Mouse (Mus musculus): ENCODE measurements around the gene Ppp2ca.
"Not testable (repeated sequence)": the region's sequence is repeated elsewhere in the genome, so short reads cannot be mapped to it uniquely, and the experiment has no call there.

The Ppp2ca gene

GRCm38 (mm10) chr11:52097596-52097995, 885 bp upstream of the Ppp2ca start:
- no peak for DNase-seq

- DNase-seq = peak in 1 of 2 experiments; percentile 66
Measured at GRCm38 (mm10) chr11:52099031-52099761, 715 bp downstream of the Ppp2ca start.

- no peak for DNase-seq
Measured at GRCm38 (mm10) chr11:52099771-52100219, 1.3 kb downstream of the Ppp2ca start.

GRCm38 (mm10) chr11:52102977-52103376, 4.5 kb downstream of the Ppp2ca start:
- DNase-seq = no peak

- no peak for DNase-seq
Measured at GRCm38 (mm10) chr11:52105503-52105902, 7.0 kb downstream of the Ppp2ca start.

GRCm38 (mm10) chr11:52106037-52106436, 7.6 kb downstream of the Ppp2ca start:
- DNase-seq = no peak

- no peak for DNase-seq
Measured at GRCm38 (mm10) chr11:52106438-52106837, 8.0 kb downstream of the Ppp2ca start.

GRCm38 (mm10) chr11:52108796-52109195, 10.3 kb downstream of the Ppp2ca start:
- no peak for DNase-seq

GRCm38 (mm10) chr11:52109421-52109820, 10.9 kb downstream of the Ppp2ca start:
- no peak for DNase-seq

- no peak for DNase-seq
Measured at GRCm38 (mm10) chr11:52115479-52115878, 17.0 kb downstream of the Ppp2ca start.

- not testable (repeated sequence) for DNase-seq
Measured at GRCm38 (mm10) chr11:52116117-52116516, 17.6 kb downstream of the Ppp2ca start.

GRCm38 (mm10) chr11:52117156-52117555, 18.7 kb downstream of the Ppp2ca start:
- DNase-seq = no peak

- not testable (repeated sequence) for DNase-seq
Measured at GRCm38 (mm10) chr11:52120415-52120814, 21.9 kb downstream of the Ppp2ca start.

- DNase-seq = no peak
Measured at GRCm38 (mm10) chr11:52122045-52122444, 23.6 kb downstream of the Ppp2ca start.

- DNase-seq = no peak
Measured at GRCm38 (mm10) chr11:52124468-52124867, 26.0 kb downstream of the Ppp2ca start.

GRCm38 (mm10) chr11:52127169-52127568, 28.7 kb downstream of the Ppp2ca start:
- DNase-seq = no peak

GRCm38 (mm10) chr11:52127760-52128159, 29.3 kb downstream of the Ppp2ca start:
- no peak for DNase-seq

GRCm38 (mm10) chr11:52128316-52129061, 30.0 kb downstream of the Ppp2ca start:
- DNase-seq = no peak

- no peak for DNase-seq
Measured at GRCm38 (mm10) chr11:52129171-52129570, 30.7 kb downstream of the Ppp2ca start.

- no peak for DNase-seq
Measured at GRCm38 (mm10) chr11:52129621-52130450, 31.4 kb downstream of the Ppp2ca start.

GRCm38 (mm10) chr11:52130451-52131068, 32.1 kb downstream of the Ppp2ca start:
- no peak for DNase-seq

- DNase-seq = not testable (repeated sequence)
Measured at GRCm38 (mm10) chr11:52143675-52144074, 45.2 kb downstream of the Ppp2ca start.

- not testable (repeated sequence) for DNase-seq
Measured at GRCm38 (mm10) chr11:52145428-52145827, 46.9 kb downstream of the Ppp2ca start, which contains the start of gene Olfr1373. Gene Olfr1373 (minus strand): TSS chr11:52145528.
